Mouse (Mus musculus) lung, postnatal 0 days (tissue): ENCODE data around the gene March6. TPM values are rescaled to one million over a fixed set of nuclear protein-coding genes. Genes with fewer than 3 reads are reported as not detected.

Experiments used
- ATAC-seq: fragments of 200-750 bp; cut with Nextera tagmentation; 2 replicates; pipeline ENCODE4 v1.8.0; 2017; ENCODE audit warnings: moderate library complexity
- DNase-seq: peaks from one replicate; pipeline ENCODE4 v3.0.0-alpha.2; 2016; ENCODE audit warnings: low spot score
- H3K27ac ChIP-seq: fragments of 300-500 bp; sonication (generic); 2 replicates; pipeline ENCODE4 v1.5.1; 2014; ENCODE audit warnings: antibody characterized with exemption, mild to moderate bottlenecking, low read length, mixed read lengths
- H3K27me3 ChIP-seq: fragments of 300-500 bp; sonication (generic); replicated peaks from 2 replicates; pipeline ENCODE4 v1.6.1; 2014; ENCODE audit warnings: low read length, mixed read lengths; ENCODE audit not compliant: insufficient read depth
- H3K36me3 ChIP-seq: fragments of 300-500 bp; sonication (generic); 2 replicates; pipeline ENCODE4 v1.6.1; 2014; ENCODE audit warnings: low read length, mixed read lengths; ENCODE audit not compliant: insufficient read depth
- H3K4me1 ChIP-seq: fragments of 300-500 bp; sonication (generic); 2 replicates; pipeline ENCODE4 v1.6.1; 2014; ENCODE audit warnings: antibody characterized with exemption, low read depth, low read length, mixed read lengths; ENCODE audit not compliant: insufficient read depth
- H3K4me2 ChIP-seq: fragments of 300-500 bp; sonication (generic); replicated peaks from 2 replicates; pipeline ENCODE4 v1.6.1; 2014; ENCODE audit warnings: low read depth, mild to moderate bottlenecking, low read length, moderate library complexity, mixed read lengths
- H3K4me3 ChIP-seq: fragments of 300-500 bp; sonication (generic); 2 replicates; pipeline ENCODE4 v1.5.1; 2014; ENCODE audit warnings: low read depth, low read length
- H3K9ac ChIP-seq: fragments of 300-500 bp; sonication (generic); replicated peaks from 2 replicates; pipeline ENCODE4 v1.6.1; 2014; ENCODE audit warnings: low read depth, mild to moderate bottlenecking
- H3K9me3 ChIP-seq: fragments of 300-500 bp; sonication (generic); 2 replicates; pipeline ENCODE4 v1.6.1; 2016; ENCODE audit warnings: low read length, mixed read lengths
- CTCF ChIP-seq: IDR thresholded peaks from 2 replicates; pipeline ENCODE4 v1.5.1; 2016; ENCODE audit warnings: antibody characterized with exemption, mild to moderate bottlenecking
- EP300 ChIP-seq: IDR thresholded peaks from 2 replicates; pipeline ENCODE4 v1.6.1; 2016; ENCODE audit warnings: antibody characterized with exemption, mild to moderate bottlenecking, control low read depth
- WGBS: fragments of 180-500 bp; shearing (Covaris S2); extraction: QIAGEN DNeasy Blood & Tissue Kit; methylation state at CpG from one replicate; pipeline ENCODE4 v1.1.7; 2014; 5-methylcytosine and 5-hydroxymethylcytosine counted together
- polyA plus RNA-seq: library from polyadenylated mRNA; unstranded; fragments of >200 nt; fragmentation: Nextera tagmentation; extraction: Ambion mirVana; gene quantifications from 2 replicates; pipeline ENCODE4 v1.2.1, GENCODE M21; 2015

The March6 gene
- polyA plus RNA-seq, 1 experiment from 2014 or later, result 18.3 TPM

GRCm38 (mm10) chr15:31472645-31473574 lies 57.9 kb downstream of the March6 start:
- peaks cover 3% of the 10 kb centered on the region; the same call in 1 of the 2 replicates for H3K36me3 ChIP-seq
- no peaks in the 10 kb centered on the region for H3K27me3 ChIP-seq
- H3K9me3 ChIP-seq, result no peaks in the 10 kb centered on the region
- H3K27ac ChIP-seq, result peak overlapping the region; percentile 11
- no peaks in the 10 kb centered on the region for H3K4me1 ChIP-seq
- no peak overlapping the region for H3K9ac ChIP-seq
- ATAC-seq (peak; percentile 90), DNase-seq (peak; percentile 88)
- H3K4me2 ChIP-seq, result no peak overlapping the region
- TF ChIP-seq EP300 (peak; percentile 82; the same call in 1 of the 2 replicates), CTCF (no peak)
- H3K4me3 ChIP-seq, result no peak overlapping the region
- 40% methylated on average over 3 of the region's 4 CpGs for WGBS

- ATAC-seq (no peak), DNase-seq (no peak)
- H3K4me3 ChIP-seq, result no peak overlapping the region
- H3K4me2 ChIP-seq, result no peak overlapping the region
- peaks cover 11% of the 10 kb centered on the region; the same call in 1 of the 2 replicates for H3K36me3 ChIP-seq
- no peaks in the 10 kb centered on the region for H3K27me3 ChIP-seq
- TF ChIP-seq EP300 (no peak), CTCF (no peak)
- 90% methylated on average over 4 of the region's 4 CpGs for WGBS
- H3K9me3 ChIP-seq, result no peaks in the 10 kb centered on the region
- H3K9ac ChIP-seq, result no peak overlapping the region
- H3K27ac ChIP-seq, result no peak overlapping the region
- H3K4me1 ChIP-seq, result no peaks in the 10 kb centered on the region
These were observed 59.3 kb downstream of the March6 start for GRCm38 (mm10) chr15:31471529-31471928.

- Histone ChIP-seq H3K27ac (no peak overlapping the region), H3K4me2 (no peak overlapping the region), H3K4me3 (no peak overlapping the region), H3K9ac (no peak overlapping the region), H3K27me3 (no peaks in the 10 kb centered on the region), H3K9me3 (no peaks in the 10 kb centered on the region), H3K4me1 (no peaks in the 10 kb centered on the region), H3K36me3 (peaks cover 24% of the 10 kb centered on the region)
- WGBS, result 78% methylated on average over 4 of the region's 4 CpGs
- ATAC-seq, result no peak
- no peak for DNase-seq
- TF ChIP-seq EP300 (no peak), CTCF (no peak)
These were observed 61.4 kb downstream of the March6 start for GRCm38 (mm10) chr15:31469497-31469896.

GRCm38 (mm10) chr15:31468806-31469205 lies 62.0 kb downstream of the March6 start:
- H3K27ac ChIP-seq, result no peak overlapping the region
- no peak for DNase-seq
- TF ChIP-seq EP300 (no peak), CTCF (no peak)
- no peak overlapping the region for H3K4me3 ChIP-seq
- no peaks in the 10 kb centered on the region for H3K4me1 ChIP-seq
- H3K9me3 ChIP-seq, result no peaks in the 10 kb centered on the region
- WGBS, result 78% methylated on average over 5 of the region's 5 CpGs
- no peak for ATAC-seq
- no peaks in the 10 kb centered on the region for H3K27me3 ChIP-seq
- peaks cover 24% of the 10 kb centered on the region for H3K36me3 ChIP-seq
- H3K4me2 ChIP-seq, result no peak overlapping the region
- no peak overlapping the region for H3K9ac ChIP-seq

GRCm38 (mm10) chr15:31466749-31467148 lies 64.1 kb downstream of the March6 start:
- Histone ChIP-seq H3K4me2 (no peak overlapping the region), H3K27ac (no peak overlapping the region), H3K27me3 (no peaks in the 10 kb centered on the region), H3K4me1 (no peaks in the 10 kb centered on the region), H3K9me3 (no peaks in the 10 kb centered on the region), H3K4me3 (no peak overlapping the region), H3K9ac (no peak overlapping the region), H3K36me3 (peaks cover 24% of the 10 kb centered on the region)
- 97% methylated on average over 1 of the region's 1 CpGs for WGBS
- no peak for DNase-seq
- ATAC-seq, result no peak
- TF ChIP-seq CTCF (no peak), EP300 (no peak)

- no peak for TF ChIP-seq CTCF
- no peak for TF ChIP-seq EP300
- Histone ChIP-seq H3K4me3 (no peak overlapping the region), H3K9ac (no peak overlapping the region), H3K4me2 (no peak overlapping the region), H3K27ac (no peak overlapping the region), H3K4me1 (no peaks in the 10 kb centered on the region), H3K9me3 (no peaks in the 10 kb centered on the region), H3K36me3 (peaks cover 27% of the 10 kb centered on the region), H3K27me3 (no peaks in the 10 kb centered on the region)
- DNase-seq (no peak), ATAC-seq (no peak)
- WGBS, result 88% methylated on average over 5 of the region's 5 CpGs
These were observed 64.6 kb downstream of the March6 start for GRCm38 (mm10) chr15:31466295-31466694.
